Mouse (Mus musculus) lung, postnatal 0 days (tissue): ENCODE measurements at regions not wholly inside any gene's neighbourhood (a gene's known extent, or its start where the extent isn't known, plus 50 kb on each side); places are given as distances from the start of the nearest gene placed in this dataset.

Experiments used
- CTCF ChIP-seq: IDR thresholded peaks from 2 replicates; pipeline ENCODE4 v1.5.1; 2016; ENCODE audit warnings: antibody characterized with exemption, mild to moderate bottlenecking
- EP300 ChIP-seq: IDR thresholded peaks from 2 replicates; pipeline ENCODE4 v1.6.1; 2016; ENCODE audit warnings: antibody characterized with exemption, mild to moderate bottlenecking, control low read depth

GRCm38 (mm10) chr5:134046086-134046485 is 53.4 kb upstream of the Castor2 start:
- no peak for TF ChIP-seq CTCF
- TF ChIP-seq EP300: no peak
